Mouse (Mus musculus): ENCODE results near the gene Ttc7. TPM values are rescaled to one million over a fixed set of nuclear protein-coding genes. Genes with fewer than 3 reads are reported as not detected.

Ttc7 gene
- polyA plus RNA-seq, 1 experiment, result 8.8 TPM

- DNase-seq (ENCODE audit: low read depth), result no peak
- no peak for TF ChIP-seq CTCF (IDR thresholded peaks at IDR 0.05; ENCODE audit: borderline replicate concordance, extremely low read depth, insufficient read depth, insufficient read length)
- TF ChIP-seq POLR2A (IDR thresholded peaks at IDR 0.05; ENCODE audit: borderline replicate concordance, extremely low read depth, insufficient read depth, insufficient read length, poor library complexity, severe bottlenecking), result no peak
Measured at GRCm38 (mm10) chr17:87405576-87405975, 122.9 kb downstream of the Ttc7 start.

- TF ChIP-seq CTCF (IDR thresholded peaks at IDR 0.05; ENCODE audit: borderline replicate concordance, extremely low read depth, insufficient read depth, insufficient read length) (no peak), POLR2A (IDR thresholded peaks at IDR 0.05; ENCODE audit: borderline replicate concordance, extremely low read depth, insufficient read depth, insufficient read length, poor library complexity, severe bottlenecking) (no peak)
- no peak for DNase-seq (ENCODE audit: low read depth)
Measured at GRCm38 (mm10) chr17:87406646-87407045, 124.0 kb downstream of the Ttc7 start.

- DNase-seq (ENCODE audit: low read depth), result no peak
- TF ChIP-seq CTCF (IDR thresholded peaks at IDR 0.05; ENCODE audit: borderline replicate concordance, extremely low read depth, insufficient read depth, insufficient read length), result no peak
Measured at GRCm38 (mm10) chr17:87418082-87418481, 135.4 kb downstream of the Ttc7 start.

DNA sequence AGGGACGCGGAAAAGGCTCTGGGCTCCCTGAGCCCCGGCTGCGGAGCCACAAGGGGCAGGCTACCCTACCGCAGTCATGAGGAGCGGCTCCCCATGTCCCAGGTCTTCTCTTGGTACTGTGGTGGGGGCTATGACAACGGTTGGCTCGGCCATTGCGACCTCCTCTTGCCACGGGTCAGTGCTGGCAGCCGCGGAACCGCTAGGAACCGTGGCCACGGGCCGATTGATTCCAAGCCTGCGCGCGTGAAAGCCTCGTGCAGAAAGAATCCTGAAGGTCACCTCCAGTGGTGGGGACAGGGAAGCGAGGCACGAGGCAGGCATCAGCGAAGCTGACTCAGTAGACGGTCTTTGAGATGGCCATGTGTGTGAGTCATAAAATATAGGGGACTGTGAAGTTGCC lies 144.8 kb downstream of the Ttc7 start, which contains the start of gene Stpg4:
TSS of gene Stpg4 (minus strand) at position 231 of the 400 bp plus-strand sequence.
- DNase-seq (ENCODE audit: low read depth), result no peak
- TF ChIP-seq CTCF (IDR thresholded peaks at IDR 0.05; ENCODE audit: borderline replicate concordance, extremely low read depth, insufficient read depth, insufficient read length), result no peak; the same call in 1 of the 2 replicates
- no peak for TF ChIP-seq POLR2A (IDR thresholded peaks at IDR 0.05; ENCODE audit: borderline replicate concordance, extremely low read depth, insufficient read depth, insufficient read length, poor library complexity, severe bottlenecking)

DNA sequence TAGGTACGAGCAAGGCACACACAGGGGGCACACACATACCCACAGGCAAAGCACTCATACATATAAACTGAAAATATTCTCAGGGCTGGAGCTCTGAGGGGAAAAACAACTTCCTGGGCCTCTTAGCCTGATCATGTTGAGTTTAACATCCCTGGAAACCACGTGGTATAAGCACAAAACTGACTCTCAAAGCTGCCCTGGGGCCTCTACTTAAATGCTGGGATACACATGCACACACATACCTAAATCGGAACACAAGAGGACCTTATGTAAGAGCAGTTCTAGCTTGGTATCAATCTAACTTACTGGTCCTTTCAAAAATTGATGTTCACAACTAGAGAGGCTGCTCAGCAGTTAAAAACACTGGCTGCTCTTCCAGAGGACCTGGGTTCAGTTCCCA lies 146.7 kb downstream of the Ttc7 start:
- no peak for DNase-seq (ENCODE audit: low read depth)
- no peak for TF ChIP-seq CTCF (IDR thresholded peaks at IDR 0.05; ENCODE audit: borderline replicate concordance, extremely low read depth, insufficient read depth, insufficient read length)
- no peak for TF ChIP-seq POLR2A (IDR thresholded peaks at IDR 0.05; ENCODE audit: borderline replicate concordance, extremely low read depth, insufficient read depth, insufficient read length, poor library complexity, severe bottlenecking)

Other genes with a start within 250 kb of the Ttc7 start
- gene Socs5, start 175.2 kb upstream of the Ttc7 start, polyA plus RNA-seq (2012; rRNA removed), result 15.6 and 23.0 TPM in 2 replicates
- gene Mcfd2, start 17.0 kb upstream of the Ttc7 start, polyA plus RNA-seq (2012; rRNA removed), result 40.1 and 44.0 TPM in 2 replicates
- gene Stpg4, start 144.9 kb downstream of the Ttc7 start, polyA plus RNA-seq (2012; rRNA removed), result 0.16 TPM in 1 of 2 replicates, not detected in the other
- gene Calm2, start 164.0 kb downstream of the Ttc7 start, polyA plus RNA-seq (2012; rRNA removed), result 919 and 1,119 TPM in 2 replicates

All from brain, embryonic 14.5 days (tissue).